Mouse (Mus musculus): ENCODE data around the gene Paox.
A peak's percentile ranks its signal among the peaks of the same experiment; 100 is the strongest.
"Not testable (repeated sequence)": the region's sequence is repeated elsewhere in the genome, so short reads cannot be mapped to it uniquely, and the experiment has no call there.

Paox gene

DNA sequence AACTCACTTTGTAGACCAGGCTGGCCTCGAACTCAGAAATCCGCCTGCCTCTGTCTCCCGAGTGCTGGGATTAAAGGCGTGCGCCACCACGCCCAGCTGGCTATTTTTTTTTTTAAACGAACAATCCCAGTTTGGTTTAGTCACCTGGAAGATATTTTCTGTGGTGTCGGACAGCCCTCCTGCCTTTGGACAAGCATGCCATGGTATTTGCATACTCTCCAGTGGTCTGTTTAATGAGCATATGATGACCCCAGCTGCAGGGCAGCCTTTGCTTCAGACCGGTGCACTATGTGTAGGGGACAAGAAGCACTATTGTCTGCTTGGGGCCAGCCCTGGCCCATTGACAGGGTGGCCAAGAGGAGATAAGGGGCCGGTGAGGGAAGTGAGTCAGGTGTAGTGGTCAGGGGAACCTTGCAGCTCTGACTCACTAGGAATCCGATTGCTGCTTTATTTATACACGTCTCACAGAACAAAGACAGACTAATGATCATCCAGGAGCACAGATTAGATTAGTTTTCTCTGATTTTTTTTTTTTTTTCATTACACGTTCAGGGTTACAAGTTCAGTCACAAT, 5.8 kb downstream of the Paox start:
- DNase-seq (ENCODE audit: low spot score in 2 of 2): no peak

DNA sequence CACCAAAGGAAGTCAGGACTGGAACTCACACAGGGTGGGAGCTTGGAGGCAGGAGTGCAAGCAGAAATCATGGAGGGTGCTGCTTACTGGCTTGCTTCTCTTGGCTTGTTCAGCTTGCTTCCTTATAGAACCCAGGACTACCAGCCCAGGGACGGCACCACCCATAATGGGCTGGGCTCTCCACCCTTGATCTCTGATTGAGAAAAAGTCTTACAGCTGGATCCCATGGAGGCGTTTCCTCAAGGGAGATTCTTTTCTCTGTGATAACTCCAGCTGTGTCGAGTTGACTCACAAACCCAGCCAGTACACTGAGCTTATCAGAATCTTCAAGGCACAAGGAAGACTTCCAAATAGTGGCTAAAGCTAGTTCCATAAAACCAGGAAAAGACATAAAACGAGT, 7.2 kb downstream of the Paox start:
- DNase-seq (ENCODE audit: low spot score in 2 of 2): no peak

DNA sequence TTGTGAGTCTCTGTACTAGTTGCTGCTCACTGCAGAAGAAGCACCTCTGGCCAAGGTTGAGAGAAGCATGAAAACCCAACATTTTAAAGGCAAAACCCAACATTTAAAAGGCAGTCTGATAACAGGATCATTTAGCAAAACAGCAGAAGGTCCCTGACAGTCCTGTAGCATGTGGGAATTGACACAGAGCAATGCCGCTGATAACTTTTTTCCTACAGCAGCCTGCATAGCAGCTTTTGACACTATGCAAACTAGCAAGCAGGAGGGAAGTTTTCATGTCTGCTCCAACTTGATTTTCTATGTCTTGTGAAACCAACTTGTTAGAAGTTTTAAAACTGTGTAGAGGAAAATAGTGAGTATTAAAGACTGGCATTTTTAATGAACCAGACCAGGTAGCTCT, 8.8 kb downstream of the Paox start:
- no peak for DNase-seq (ENCODE audit: low spot score in 2 of 2)

DNA sequence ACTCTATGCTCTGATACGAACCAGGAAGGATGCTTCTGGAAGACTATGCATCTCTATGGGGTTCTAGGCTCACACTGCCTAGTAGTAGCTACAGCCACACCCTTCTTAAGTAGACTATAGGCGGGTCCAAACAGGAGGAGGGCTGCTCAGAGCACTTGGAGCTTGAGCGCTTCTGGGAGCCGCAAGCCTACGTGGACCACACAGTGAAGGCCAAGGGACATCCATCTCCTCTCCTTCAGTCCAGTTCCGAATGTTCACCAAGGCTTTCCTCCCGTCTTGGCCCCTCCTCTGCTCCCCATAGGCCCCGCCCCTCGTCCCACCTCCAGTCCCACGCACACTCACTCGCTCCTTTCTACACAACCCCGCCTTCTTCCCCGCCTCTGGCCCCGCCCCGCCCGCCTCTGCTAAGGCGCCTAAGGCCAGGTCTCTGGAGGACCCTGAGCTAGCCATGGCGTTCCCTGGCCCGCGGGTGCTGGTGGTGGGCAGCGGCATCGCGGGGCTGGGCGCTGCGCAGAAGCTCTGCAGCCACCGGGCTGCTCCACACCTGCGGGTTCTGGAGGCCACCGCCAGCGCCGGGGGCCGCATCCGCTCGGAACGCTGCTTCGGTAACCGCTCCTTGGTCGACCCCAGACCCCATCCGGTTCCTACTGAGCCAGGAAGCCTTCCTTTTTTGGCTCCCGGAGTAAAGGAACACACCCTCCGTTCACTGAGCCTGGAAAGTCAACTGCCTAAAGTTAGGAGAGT, 9.9 kb downstream of the Paox start:
- peak; percentile 91 to 94 for DNase-seq (ENCODE audit: low spot score in 2 of 2)

DNA sequence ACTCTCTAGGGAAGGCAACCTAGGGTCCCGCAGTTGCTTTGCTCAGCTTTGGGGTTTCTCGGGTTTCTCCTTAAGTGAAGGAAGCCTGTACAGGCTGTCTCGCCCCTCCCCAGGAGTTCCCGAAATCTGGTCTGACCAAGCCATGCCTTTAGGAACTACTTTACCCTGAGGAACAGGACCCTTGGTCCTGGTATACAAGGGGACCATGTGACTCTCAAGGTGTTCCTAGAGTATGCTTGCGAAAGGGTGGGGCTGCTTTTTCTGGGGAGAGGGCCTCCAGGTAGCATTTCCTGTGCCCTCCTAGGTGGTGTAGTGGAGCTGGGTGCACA, 10.4 kb downstream of the Paox start:
- no peak for DNase-seq (ENCODE audit: low spot score in 2 of 2)

DNA sequence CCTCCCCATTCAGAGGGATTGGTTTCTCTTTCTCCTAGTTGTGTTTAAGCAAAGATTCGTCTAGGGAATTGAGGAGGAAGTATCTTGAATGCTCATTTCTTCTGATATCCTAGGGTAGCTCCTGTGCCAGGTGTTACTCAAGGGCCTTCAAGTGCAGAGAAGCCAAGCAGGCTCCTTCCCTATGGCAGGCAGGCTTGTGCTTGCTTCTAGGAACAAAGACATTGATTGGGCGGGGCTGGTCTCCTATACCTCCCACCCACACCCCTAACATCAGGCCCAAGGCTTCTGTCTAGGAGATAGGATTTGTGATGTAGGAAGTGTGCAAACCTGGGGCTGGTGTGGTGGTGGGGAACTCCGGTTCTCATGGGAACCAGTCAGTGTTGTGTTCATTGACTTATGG, 11.3 kb downstream of the Paox start:
- DNase-seq (ENCODE audit: low spot score in 2 of 2): no peak

DNA sequence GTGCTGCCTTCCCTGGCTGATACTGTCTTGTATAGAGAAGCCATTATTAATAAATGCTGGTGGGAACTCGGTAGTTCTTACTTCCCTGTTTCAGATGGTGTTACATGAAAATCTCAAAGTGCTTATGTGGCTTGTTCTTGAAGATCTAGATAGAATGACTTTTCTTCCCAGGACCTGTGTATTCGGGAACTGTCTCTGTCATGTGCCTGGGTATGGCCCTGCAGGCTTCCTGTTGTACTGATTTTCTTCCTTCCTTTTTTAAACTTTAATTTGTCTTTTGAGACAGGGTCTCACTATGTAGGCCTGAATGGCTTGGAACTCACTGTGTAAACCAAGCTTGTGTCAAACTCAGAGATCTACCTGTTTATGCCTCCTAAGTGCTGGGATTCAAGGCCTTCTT, 12.3 kb downstream of the Paox start:
- DNase-seq (ENCODE audit: low spot score in 2 of 2): no peak

DNA sequence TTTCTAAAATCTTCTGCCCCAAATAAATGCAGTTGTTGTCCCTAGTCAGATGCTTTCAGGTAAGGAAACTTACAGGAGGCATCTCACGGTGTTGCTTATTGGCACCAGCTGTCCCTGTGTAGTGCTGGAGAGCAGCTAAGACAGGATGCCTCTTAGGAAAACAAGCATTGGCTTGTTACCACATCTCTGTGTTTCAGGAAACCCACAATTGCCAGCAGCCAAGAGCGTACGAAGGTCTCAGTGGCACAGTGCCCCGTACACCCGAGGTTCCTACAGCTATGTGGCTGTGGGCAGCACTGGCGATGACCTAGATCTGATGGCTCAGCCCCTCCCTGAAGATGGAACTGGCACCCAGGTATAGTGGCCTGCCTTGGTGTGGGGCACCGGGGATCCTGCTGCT, 16.6 kb downstream of the Paox start:
- DNase-seq (ENCODE audit: low spot score in 2 of 2): not testable (repeated sequence)

DNA sequence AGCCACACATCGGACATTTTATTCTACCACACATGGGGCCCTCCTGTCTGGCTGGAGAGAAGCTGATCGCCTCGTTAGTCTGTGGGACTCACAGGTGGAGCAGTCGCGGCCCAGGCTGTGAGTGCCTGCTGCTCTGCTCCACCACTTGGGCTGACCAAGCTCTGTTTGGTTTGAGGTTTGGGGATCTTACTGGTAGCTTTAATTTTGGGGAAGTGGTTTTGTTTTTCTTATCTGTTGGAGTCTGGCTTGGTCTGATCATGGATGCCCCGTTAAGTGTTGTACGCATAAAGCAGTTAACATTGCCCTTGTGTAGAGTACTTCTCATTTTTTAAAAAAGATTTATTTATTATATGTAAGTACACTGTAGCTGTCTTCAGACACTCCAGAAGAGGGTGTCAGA, 18.4 kb downstream of the Paox start:
- not testable (repeated sequence) for DNase-seq (ENCODE audit: low spot score in 2 of 2)

DNA sequence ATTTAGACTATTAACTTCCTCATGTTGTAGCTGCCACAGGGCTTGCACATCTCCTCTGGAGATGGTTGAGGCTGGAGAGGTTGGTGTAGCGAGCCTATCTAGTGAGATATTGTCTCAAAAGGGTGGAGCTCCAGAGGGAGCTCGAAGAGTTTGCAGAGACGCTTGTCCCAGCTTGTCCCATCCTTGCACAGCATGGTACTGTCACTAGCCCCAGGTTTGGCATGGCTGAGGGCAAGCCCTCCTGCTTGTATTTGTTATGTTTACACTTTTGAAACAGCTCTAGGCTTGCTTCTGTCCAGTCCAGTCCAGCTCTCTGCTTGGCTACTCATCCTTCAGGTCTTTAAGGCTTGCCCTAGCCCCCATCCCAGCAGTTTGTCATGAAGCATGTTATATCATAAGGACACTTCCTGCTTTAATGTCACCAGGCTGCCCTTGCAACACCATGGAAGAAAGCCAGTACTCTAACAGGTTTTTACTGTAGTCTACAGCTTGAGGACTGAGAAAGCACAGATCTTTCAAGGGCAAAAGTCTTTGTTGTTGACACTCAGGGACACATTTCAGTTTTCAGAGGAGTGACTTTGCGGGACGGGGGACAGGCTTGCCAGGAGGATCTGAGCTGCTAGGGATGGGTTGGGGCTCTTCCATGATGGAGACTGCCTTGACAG, 19.6 kb downstream of the Paox start:
- DNase-seq (ENCODE audit: low spot score in 2 of 2): no peak

DNA sequence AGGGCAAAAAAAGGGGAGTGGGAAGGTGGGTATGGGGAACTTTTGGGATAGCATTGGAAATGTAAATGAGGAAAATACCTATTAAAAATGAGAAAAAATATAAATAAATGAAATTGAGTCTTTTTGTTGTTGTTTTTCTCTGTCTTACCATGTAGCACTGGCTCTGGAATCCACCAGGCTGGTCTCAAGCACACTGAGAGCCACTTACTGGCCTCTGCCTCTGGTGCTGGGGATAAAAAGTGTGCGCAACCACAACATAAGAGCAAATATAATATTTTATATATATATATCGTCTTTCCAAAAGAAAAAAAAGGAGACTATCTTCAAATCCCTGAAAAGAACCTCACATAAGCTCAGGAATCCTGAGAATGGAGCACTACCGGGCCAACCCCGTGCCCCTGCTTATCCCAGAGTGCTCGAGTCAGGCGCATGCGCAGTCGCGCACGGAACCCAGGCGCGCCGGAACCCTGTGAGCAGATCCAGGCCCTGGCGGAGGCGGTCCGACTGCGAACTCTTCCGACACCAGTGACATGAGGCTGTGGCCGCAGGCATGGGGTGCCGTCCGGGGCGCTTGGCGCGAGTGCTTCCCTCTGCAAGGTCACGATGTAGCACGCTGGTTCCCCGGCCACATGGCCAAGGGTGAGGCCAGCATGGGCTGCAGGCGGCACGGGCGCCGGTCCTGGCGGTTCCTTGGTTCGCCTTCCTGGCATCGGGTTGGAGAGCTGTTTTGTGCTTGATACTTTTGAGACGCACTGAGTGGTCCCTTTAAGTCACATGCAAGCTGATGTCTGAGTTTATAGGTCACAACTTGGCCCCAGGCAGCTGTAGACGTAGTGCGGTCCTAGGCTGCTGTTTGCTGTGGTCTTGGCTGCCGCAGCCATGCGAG, 21.8 kb downstream of the Paox start, which contains the start of gene Mtg1:
TSS of gene Mtg1 (plus strand) at position 430 of the 886 bp plus-strand sequence.
- DNase-seq (ENCODE audit: low spot score in 2 of 2): peak; percentile 89 to 93

DNA sequence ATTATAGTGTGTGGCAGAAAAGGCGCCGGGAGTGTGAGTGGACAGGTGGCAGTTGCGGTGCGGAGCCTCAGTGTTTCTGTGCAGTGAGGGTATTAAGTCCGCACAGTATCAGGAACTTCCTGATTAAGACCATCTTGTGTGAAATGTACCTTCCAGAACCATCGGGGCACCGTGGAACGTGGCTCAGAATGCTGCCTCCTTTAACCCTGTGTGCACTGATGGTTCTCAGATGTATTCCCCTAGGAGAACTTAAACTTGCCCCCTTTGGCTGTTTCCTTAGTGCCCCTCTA, 22.4 kb downstream of the Paox start:
- no peak for DNase-seq (ENCODE audit: low spot score in 2 of 2)

DNA sequence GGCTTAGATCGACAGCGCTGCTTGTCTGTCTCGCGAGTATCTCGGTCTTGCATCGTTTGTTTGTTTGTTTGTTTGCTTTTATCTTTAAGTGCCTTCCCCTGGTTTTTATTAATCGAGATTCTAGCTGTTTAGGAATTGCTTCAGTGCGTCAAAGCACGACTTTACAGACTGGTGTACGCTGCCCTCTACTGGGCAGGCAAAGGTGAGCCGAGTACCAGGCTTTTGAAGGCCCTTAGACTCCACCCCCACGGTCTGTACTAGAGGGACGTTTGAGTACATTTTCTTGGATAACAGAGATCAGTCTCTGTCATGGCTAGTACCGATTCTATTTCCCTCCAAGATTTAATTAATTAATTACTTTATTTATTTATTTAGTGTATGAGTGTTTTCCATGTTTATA, 25.8 kb downstream of the Paox start:
- peak; percentile 61 to 63 for DNase-seq (ENCODE audit: low spot score in 2 of 2)

DNA sequence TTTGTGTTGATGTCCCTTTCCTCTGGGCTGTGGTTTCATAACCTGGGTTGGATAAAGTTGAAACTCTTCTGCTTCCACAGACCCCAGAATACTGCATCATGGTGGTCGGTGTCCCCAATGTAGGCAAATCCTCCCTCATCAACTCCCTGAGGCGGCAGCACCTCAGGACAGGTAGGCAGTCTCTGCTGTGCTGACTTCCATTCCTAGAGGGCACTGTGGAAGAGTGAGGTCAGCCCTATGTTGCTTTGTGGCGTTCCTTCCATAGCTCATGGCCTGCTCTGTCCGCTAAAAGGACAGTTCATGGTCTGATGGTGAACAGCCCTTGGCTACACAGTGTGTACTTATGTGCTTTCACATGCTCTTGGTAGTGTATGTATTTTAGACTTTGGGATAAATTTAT, 29.0 kb downstream of the Paox start:
- no peak for DNase-seq (ENCODE audit: low spot score in 2 of 2)

DNA sequence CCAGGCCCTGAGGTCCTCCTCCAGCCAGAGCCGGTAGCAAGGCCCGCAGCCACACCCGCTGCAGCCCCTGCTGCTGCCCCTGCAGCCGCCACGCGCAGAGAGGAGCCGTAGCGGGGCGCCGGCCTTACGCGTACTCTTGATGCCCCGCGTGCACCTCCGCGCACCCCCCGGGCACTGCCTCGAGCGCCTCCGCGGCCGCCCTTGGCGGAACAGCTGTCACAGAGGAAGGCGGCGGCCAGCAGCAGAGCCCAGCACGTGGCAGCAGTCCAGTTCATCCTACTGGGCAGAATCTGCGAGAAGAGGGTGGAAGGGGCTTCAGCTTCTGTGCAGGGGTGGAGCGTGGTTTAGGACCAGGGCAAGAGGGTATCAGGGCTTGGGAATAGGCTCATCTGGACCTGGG, 37.8 kb downstream of the Paox start:
- no peak for DNase-seq (ENCODE audit: low spot score in 2 of 2)

DNA sequence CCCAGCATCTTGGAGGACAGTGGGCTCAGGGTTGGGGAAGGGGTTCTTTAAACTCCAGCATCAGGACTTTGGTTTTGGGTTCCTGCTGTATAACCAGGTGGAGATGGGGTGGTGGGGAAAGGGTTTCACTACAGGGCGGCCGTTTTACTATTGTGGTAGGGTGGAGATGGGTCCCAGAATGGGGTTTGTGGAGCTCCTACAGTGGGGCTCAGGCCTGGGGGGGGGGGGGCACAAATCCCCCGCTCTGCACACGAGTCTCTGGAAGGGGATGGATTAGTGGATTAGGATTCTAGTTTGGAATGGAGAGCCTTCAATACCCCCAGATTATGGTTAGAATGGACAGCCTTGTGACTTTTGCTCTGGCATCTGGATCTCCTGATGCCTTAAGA, 38.2 kb downstream of the Paox start:
- no peak for DNase-seq (ENCODE audit: low spot score in 2 of 2)

DNA sequence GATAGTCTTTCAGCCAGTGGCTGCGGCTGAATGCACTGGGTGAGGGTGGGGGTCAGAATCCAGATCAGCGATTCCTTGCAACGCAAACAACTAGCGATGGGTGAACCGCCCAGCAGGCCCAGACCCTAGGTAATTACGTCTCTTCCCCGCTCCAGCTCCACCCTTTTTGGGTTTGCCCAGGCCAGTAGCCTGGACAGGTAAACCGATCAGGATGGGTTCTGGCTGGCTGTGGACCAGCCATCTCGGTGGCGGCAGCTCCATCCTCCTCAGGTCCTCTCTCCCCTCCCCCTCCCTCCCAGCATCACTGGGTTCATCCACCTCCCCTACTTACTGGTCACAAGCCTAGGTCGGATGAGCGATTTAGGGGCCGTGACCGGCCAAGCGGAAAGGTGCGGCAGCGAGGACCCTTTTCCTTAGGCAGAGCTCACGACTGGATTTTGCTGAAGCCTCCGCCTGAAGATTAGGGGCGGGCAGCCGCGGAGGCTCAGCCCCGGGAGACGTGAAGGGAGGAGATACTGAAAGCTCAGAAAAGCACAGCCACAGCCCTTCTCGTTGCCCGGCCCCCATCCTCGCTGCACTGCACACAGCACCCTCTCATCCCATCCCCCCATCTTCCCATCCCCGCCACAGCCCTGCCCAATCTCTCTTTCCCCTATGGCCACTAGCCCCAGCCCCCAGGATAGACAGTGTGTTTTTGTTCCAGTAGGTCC, 38.8 kb downstream of the Paox start, which contains the start of gene Sprn:
TSS of gene Sprn (minus strand) at position 660 of the 710 bp plus-strand sequence.
- no peak for DNase-seq (ENCODE audit: low spot score in 2 of 2)

DNA sequence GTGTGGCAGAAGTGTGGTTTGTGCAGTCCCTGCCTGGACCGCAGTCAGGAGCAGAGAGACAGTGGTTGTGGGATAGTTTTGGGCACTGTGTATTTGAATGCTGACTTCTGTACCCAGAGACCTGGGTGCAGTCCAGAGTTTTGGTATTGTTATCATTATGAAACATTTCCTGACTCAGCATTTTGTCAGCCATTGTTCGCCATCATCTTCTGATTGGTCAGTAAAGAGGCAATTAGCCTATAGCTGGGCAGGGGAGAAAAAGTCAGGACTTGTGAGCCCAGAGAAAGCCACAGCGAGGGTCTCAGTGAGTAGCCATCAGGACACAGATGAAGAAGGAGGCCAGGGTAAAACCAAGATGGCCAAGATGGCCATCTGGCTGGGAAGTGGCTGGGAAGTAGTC, 44.8 kb downstream of the Paox start:
- DNase-seq (ENCODE audit: low spot score in 2 of 2): no peak

DNA sequence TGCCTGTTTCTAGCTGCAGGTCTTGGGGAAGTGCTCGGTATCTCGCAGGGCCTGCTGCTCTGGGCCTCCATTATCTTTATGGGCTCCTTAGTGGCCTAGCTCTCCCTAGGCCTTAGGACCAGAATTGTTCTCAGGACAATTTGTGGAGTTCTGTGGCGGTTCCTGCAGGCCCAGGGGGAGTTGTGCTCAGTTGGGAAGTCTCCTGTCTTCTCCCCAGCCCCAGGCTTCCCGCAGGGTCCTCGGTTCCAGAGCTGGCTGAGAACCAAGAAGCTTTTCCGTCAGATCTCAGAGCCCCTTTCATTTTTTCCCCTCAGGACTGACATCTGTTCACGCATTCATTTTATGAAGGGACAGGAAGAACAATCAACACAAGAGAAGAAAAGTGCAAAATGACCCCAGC, 49.1 kb downstream of the Paox start, which contains the start of gene Olfr522:
TSS of gene Olfr522 (minus strand) at position 101 of the 400 bp plus-strand sequence.
- no peak for DNase-seq (ENCODE audit: low spot score in 2 of 2)

DNA sequence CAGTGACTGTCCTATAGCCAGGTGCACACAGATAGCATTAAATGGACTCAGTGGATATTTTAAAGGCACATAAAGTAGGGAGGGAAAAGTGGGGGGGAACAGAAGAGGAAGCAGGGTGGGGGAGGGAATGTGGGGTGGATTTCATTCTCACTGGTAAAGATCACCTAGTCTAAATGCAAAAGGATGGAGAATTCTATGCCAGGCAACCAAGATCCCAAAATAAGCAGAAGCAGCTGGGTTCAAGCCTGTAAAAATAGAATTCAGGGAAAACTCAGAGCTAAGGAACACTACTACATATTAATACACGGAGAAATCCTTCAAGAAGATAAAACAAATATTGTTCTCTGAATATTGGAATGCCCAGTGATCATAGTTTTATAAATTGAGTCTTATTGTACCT, 52.4 kb downstream of the Paox start:
- DNase-seq (ENCODE audit: low spot score in 2 of 2): no peak

DNA sequence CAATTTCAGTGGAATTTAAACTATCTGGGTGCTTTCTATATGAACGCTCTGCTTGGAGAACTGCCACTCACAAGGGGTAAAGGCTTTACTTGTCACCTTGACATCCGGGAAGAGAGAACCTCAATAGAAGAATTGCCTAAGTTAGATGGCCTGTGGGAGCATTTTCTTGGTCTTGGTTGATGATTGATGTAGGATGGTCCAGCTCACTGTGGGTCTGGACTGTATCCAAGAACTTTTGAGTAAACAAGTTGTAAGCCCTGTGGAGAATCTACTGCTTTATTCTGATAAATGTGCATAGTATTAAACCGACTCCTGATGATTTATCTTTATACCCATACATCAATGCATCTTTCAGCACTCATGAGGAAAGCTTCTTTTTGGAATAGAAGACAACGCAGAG, 53.8 kb downstream of the Paox start:
- no peak for DNase-seq (ENCODE audit: low spot score in 2 of 2)

DNA sequence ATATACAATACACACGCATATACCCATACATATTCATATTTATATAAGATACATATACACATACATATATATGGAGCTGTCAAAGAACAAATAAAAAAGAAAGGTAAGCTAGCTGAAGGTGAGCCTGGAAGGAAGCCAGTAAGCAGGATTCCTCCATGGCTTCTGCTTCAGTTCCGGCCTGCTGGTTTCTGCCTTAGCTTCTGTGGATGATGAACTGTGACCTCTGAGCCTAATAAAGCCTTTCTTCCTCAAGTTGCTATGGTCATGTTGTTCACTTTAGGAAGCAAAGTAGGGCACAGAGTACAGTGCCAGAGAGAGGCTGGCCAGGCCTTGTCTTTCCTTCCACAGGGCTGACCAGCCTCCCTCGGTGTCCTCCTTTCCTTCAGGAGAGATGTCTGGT, 55.3 kb downstream of the Paox start:
- no peak for DNase-seq (ENCODE audit: low spot score in 2 of 2)
